In genomic region chr5:144707603-144708002, GRCm38 (mm10) we compare ENCODE assay signal across 14 mouse cellular contexts. TPM values are rescaled to one million over a fixed set of nuclear protein-coding genes. Genes with fewer than 3 reads are reported as not detected.
DNase-seq lines count a peak whose midpoint lies in the region; ATAC-seq and TF ChIP-seq lines count a peak whose summit lies in the region.
"Had no signal": no experiment of that assay in that cellular context is flagged by ENCODE, and none has a peak within 500 bp of the region (broad histone marks: within the 10 kb centered on the region; RNA-seq: fewer than 3 reads in every experiment).

No protein-coding gene starts in this region.

- no peak overlapping the region for H3K9ac ChIP-seq in hindbrain, postnatal 0 days (replicated peaks; ENCODE audit: low read length)
- H3K9ac ChIP-seq: heart, embryonic 13.5 days; limb, embryonic 13.5 days had no signal

- H3K27ac ChIP-seq in hindbrain, postnatal 0 days: peak overlapping the region; percentile 36; the same call in 1 of the 2 replicates
- no peak overlapping the region for H3K27ac ChIP-seq in hindbrain, embryonic 10.5 days
- H3K27ac ChIP-seq in embryonic facial prominence, embryonic 10.5 days (replicated peaks): no peak overlapping the region
- H3K27ac ChIP-seq: forebrain, embryonic 10.5 days; heart, embryonic 13.5 days; limb, embryonic 13.5 days had no signal

- intact Hi-C loops in left cerebral cortex, postnatal 36 days (cut with DNase I): no loop called here

- TF ChIP-seq CTCF in hindbrain, postnatal 0 days (IDR thresholded peaks at IDR 0.05; ENCODE audit: low read depth): no peak

- no peaks in the 10 kb centered on the region for H3K27me3 ChIP-seq in hindbrain, postnatal 0 days (ENCODE audit: insufficient read depth, low read length)
- H3K27me3 ChIP-seq in hindbrain, embryonic 10.5 days (ENCODE audit: insufficient read depth, poor library complexity, severe bottlenecking): no peaks in the 10 kb centered on the region
- no peaks in the 10 kb centered on the region for H3K27me3 ChIP-seq in embryonic facial prominence, embryonic 10.5 days (replicated peaks; ENCODE audit: low read depth, poor library complexity, severe bottlenecking)
- H3K27me3 ChIP-seq: heart, embryonic 13.5 days; limb, embryonic 13.5 days had no signal

- no peaks in the 10 kb centered on the region for H3K4me1 ChIP-seq in hindbrain, postnatal 0 days (ENCODE audit: insufficient read depth, low read length)
- peaks cover 13% of the 10 kb centered on the region for H3K4me1 ChIP-seq in hindbrain, embryonic 10.5 days (replicated peaks)
- H3K4me1 ChIP-seq in embryonic facial prominence, embryonic 10.5 days: peaks cover 8% of the 10 kb centered on the region
- H3K4me1 ChIP-seq: heart, embryonic 13.5 days had no signal

- H3K9me3 ChIP-seq in hindbrain, postnatal 0 days (ENCODE audit: low read length): no peaks in the 10 kb centered on the region
- H3K9me3 ChIP-seq in hindbrain, embryonic 10.5 days: no peaks in the 10 kb centered on the region
- H3K9me3 ChIP-seq in embryonic facial prominence, embryonic 10.5 days: no peaks in the 10 kb centered on the region
- H3K9me3 ChIP-seq: heart, embryonic 13.5 days; limb, embryonic 13.5 days had no signal

- WGBS in hindbrain, postnatal 0 days: 64% methylated on average over 6 of the region's 6 CpGs
- whole genome bisulfite sequencing in hindbrain, embryonic 10.5 days: 95% methylated on average over 6 of the region's 6 CpGs
- 92% methylated on average over 6 of the region's 6 CpGs for WGBS in embryonic facial prominence, embryonic 10.5 days

- peak; percentile 71 for DNase-seq in hindbrain, postnatal 0 days (ENCODE audit: low spot score)
- DNase-seq in hindbrain, embryonic 10.5 days (ENCODE audit: low spot score): no peak
- DNase-seq in cerebellum, adult 8-10 months: peak; percentile 40
- peak; percentile 22 to 45 for DNase-seq in frontal cortex, postnatal 14 days (ENCODE audit: low spot score in 2 of 2)
- DNase-seq in left cerebral cortex, postnatal 36 days (ENCODE audit: low spot score in 2 of 2): peak; percentile 38 to 53
- DNase-seq in embryonic facial prominence, embryonic 10.5 days (ENCODE audit: low spot score): no peak
- no peak for DNase-seq in urinary bladder, adult 18-20 months (ENCODE audit: low spot score in 2 of 2)

- H3K4me3 ChIP-seq in hindbrain, postnatal 0 days (ENCODE audit: low read length): no peak overlapping the region
- H3K4me3 ChIP-seq in hindbrain, embryonic 10.5 days: no peak overlapping the region
- H3K4me3 ChIP-seq in embryonic facial prominence, embryonic 10.5 days: no peak overlapping the region
- H3K4me3 ChIP-seq: forebrain, embryonic 10.5 days; heart, embryonic 13.5 days; limb, embryonic 13.5 days; myocyte had no signal

- H3K4me2 ChIP-seq in hindbrain, postnatal 0 days (ENCODE audit: low read depth, low read length): no peak overlapping the region
- H3K4me2 ChIP-seq: heart, embryonic 13.5 days; limb, embryonic 13.5 days had no signal

- peak; percentile 84 for ATAC-seq in hindbrain, postnatal 0 days
- ATAC-seq in monocyte, adult 5-6 weeks (replicated peaks; ENCODE audit: insufficient number of reproducible peaks, low FRiP score, low TSS enrichment, poor library complexity, severe bottlenecking): no peak
- ATAC-seq: intestine, postnatal 0 days had no signal

- no peaks in the 10 kb centered on the region for H3K36me3 ChIP-seq in hindbrain, postnatal 0 days (ENCODE audit: insufficient read depth, low read length)
- H3K36me3 ChIP-seq in hindbrain, embryonic 10.5 days: no peaks in the 10 kb centered on the region
- H3K36me3 ChIP-seq in embryonic facial prominence, embryonic 10.5 days (replicated peaks): no peaks in the 10 kb centered on the region
- H3K36me3 ChIP-seq: forebrain, embryonic 10.5 days; heart, embryonic 13.5 days; limb, embryonic 13.5 days had no signal

RNA-seq across cellular contexts. Expression of gene Tmem130, which starts 54.0 kb away (rescaled TPM):
- 310 and 321 TPM in 2 replicates for total RNA-seq in hindbrain, postnatal 0 days (2014; rRNA removed)
- polyA plus RNA-seq in hindbrain, postnatal 0 days (2015; fragmentation: Nextera tagmentation; extraction: Ambion mirVana): 412 and 459 TPM in 2 replicates
- 1.6 and 13.8 TPM in 2 replicates for polyA plus RNA-seq in hindbrain, embryonic 10.5 days (2016; fragmentation: Nextera tagmentation; extraction: Ambion mirVana)
- 100 to 1,000 TPM; 163 to 174 TPM for total RNA-seq in left cerebral cortex, postnatal 36 days (2021)
- 0.80 and 1.9 TPM in 2 replicates for polyA plus RNA-seq in embryonic facial prominence, embryonic 10.5 days (2016; fragmentation: Nextera tagmentation; extraction: Ambion mirVana)
- total RNA-seq in monocyte, adult 5-6 weeks (2017): not detected in 3 replicates
- polyA plus RNA-seq: spleen, adult 2 months had no signal

RNA-seq across cellular contexts. Expression of gene Trrap, which starts 59.9 kb away (rescaled TPM):
- total RNA-seq in hindbrain, postnatal 0 days (2014; rRNA removed): 149 and 156 TPM in 2 replicates
- 58.4 and 61.2 TPM in 2 replicates for polyA plus RNA-seq in hindbrain, postnatal 0 days (2015; fragmentation: Nextera tagmentation; extraction: Ambion mirVana)
- polyA plus RNA-seq in hindbrain, embryonic 10.5 days (2016; fragmentation: Nextera tagmentation; extraction: Ambion mirVana): 80.3 and 80.7 TPM in 2 replicates
- total RNA-seq in left cerebral cortex, postnatal 36 days (2021): 100 to 1,000 TPM; 135 to 196 TPM
- polyA plus RNA-seq in embryonic facial prominence, embryonic 10.5 days (2016; fragmentation: Nextera tagmentation; extraction: Ambion mirVana): 82.9 and 85.2 TPM in 2 replicates
- total RNA-seq in monocyte, adult 5-6 weeks (2017): 28.5 to 57.1 TPM (median 40.8 TPM) in 3 replicates

Comparison
In these comparisons a context has a peak if more than half of its experiments do, and no peak if none do; other contexts are left out.
1. DNase-seq: peak in hindbrain, postnatal 0 days (single experiment), cerebellum, adult 8-10 months (single experiment), frontal cortex, postnatal 14 days (2 of 2) and left cerebral cortex, postnatal 36 days (2 of 2); none in hindbrain, embryonic 10.5 days (single experiment), embryonic facial prominence, embryonic 10.5 days (single experiment) and urinary bladder, adult 18-20 months (0 of 2).
2. RNA of gene Tmem130, which starts 54.0 kb away (total RNA-seq): 310 to 321 TPM in hindbrain, postnatal 0 days and 163 to 174 TPM in left cerebral cortex, postnatal 36 days; not detected in monocyte, adult 5-6 weeks; every median in the first group is over 100 times any median in the second.